ENCODE assay signal across 14 mouse cellular contexts in genomic region chr7:98147766-98148165, GRCm38 (mm10). TPM values are rescaled to one million over a fixed set of nuclear protein-coding genes. Genes with fewer than 3 reads are reported as not detected.
DNase-seq lines count a peak whose midpoint lies in the region; ATAC-seq lines count a peak whose summit lies in the region.
"Had no signal": no experiment of that assay in that cellular context is flagged by ENCODE, and none has a peak within 500 bp of the region (broad histone marks: within the 10 kb centered on the region; RNA-seq: fewer than 3 reads in every experiment).

No protein-coding gene starts in this region.

- no peaks in the 10 kb centered on the region for H3K9me3 ChIP-seq in kidney, embryonic 15.5 days (replicated peaks)
- no peaks in the 10 kb centered on the region for H3K9me3 ChIP-seq in kidney, embryonic 14.5 days (ENCODE audit: control insufficient read depth, low read length)
- H3K9me3 ChIP-seq: limb, embryonic 13.5 days; megakaryocyte, embryonic 14.5 days had no signal

- no peak overlapping the region for H3K9ac ChIP-seq in kidney, embryonic 15.5 days
- no peak overlapping the region for H3K9ac ChIP-seq in kidney, embryonic 14.5 days (ENCODE audit: low read depth, low read length)
- H3K9ac ChIP-seq: limb, embryonic 13.5 days had no signal

- peaks cover 64% of the 10 kb centered on the region for H3K4me1 ChIP-seq in kidney, embryonic 15.5 days
- H3K4me1 ChIP-seq in kidney, embryonic 14.5 days (ENCODE audit: control insufficient read depth, insufficient read depth, low read length) = peaks cover 35% of the 10 kb centered on the region

- no peaks in the 10 kb centered on the region for H3K36me3 ChIP-seq in kidney, embryonic 15.5 days
- no peaks in the 10 kb centered on the region for H3K36me3 ChIP-seq in kidney, embryonic 14.5 days (ENCODE audit: control insufficient read depth, insufficient read depth, low read length)
- H3K36me3 ChIP-seq: limb, embryonic 13.5 days had no signal

- no peak overlapping the region for H3K4me3 ChIP-seq in kidney, embryonic 15.5 days (replicated peaks)
- no peak overlapping the region for H3K4me3 ChIP-seq in kidney, embryonic 14.5 days (ENCODE audit: low read length)
- H3K4me3 ChIP-seq: heart, adult 2 months; limb, embryonic 13.5 days; megakaryocyte, embryonic 14.5 days had no signal

- no peak overlapping the region for H3K27ac ChIP-seq in kidney, embryonic 15.5 days
- peak overlapping the region; percentile 38; the same call in 1 of the 2 replicates for H3K27ac ChIP-seq in kidney, embryonic 14.5 days (ENCODE audit: low read depth, low read length)
- H3K27ac ChIP-seq: heart, adult 2 months; limb, embryonic 13.5 days had no signal

- H3K27me3 ChIP-seq in kidney, embryonic 15.5 days = no peaks in the 10 kb centered on the region
- no peaks in the 10 kb centered on the region for H3K27me3 ChIP-seq in kidney, embryonic 14.5 days (ENCODE audit: control insufficient read depth, insufficient read depth, low read length)
- H3K27me3 ChIP-seq: limb, embryonic 13.5 days; Patski had no signal

- no peak for ATAC-seq in kidney, embryonic 15.5 days (replicated peaks; ENCODE audit: low FRiP score)
- no peak for ATAC-seq in kidney, embryonic 14.5 days (ENCODE audit: low FRiP score, low TSS enrichment)
- ATAC-seq in frontal cortex, adult (ENCODE audit: low TSS enrichment) = no peak
- ATAC-seq: Patski had no signal

- peak; percentile 61 for DNase-seq in kidney, adult 18-20 months
- DNase-seq in adrenal gland, adult (ENCODE audit: inconsistent age in 2 of 2, low spot score in 1 of 2) = peak; percentile 75 to 89
- DNase-seq in adrenal gland, adult 8-10 months = peak; percentile 75
- DNase-seq in layer of hippocampus, postnatal 25 days (ENCODE audit: extremely low spot score in 1 of 2, low spot score in 1 of 2) = no peak
- DNase-seq: heart, adult 2 months; lung, adult 2 months; spleen, adult 18-20 months had no signal

- WGBS in kidney, embryonic 15.5 days = 54% methylated on average over 8 of the region's 8 CpGs
- 54% methylated on average over 8 of the region's 8 CpGs for WGBS in kidney, embryonic 14.5 days

- no peak overlapping the region for H3K4me2 ChIP-seq in kidney, embryonic 15.5 days
- no peak overlapping the region for H3K4me2 ChIP-seq in kidney, embryonic 14.5 days (replicated peaks; ENCODE audit: low read depth, low read length)
- H3K4me2 ChIP-seq: limb, embryonic 13.5 days had no signal

RNA-seq across cellular contexts. Expression of gene Omp, which starts 2.5 kb away (rescaled TPM):
- polyA plus RNA-seq in kidney, embryonic 15.5 days (2015; fragmentation: Nextera tagmentation; extraction: Ambion mirVana) = 0.39 and 0.60 TPM in 2 replicates
- total RNA-seq in adrenal gland, adult 8-10 months (2022) = 1 to 10 TPM in 2 of 4 experiments, under 1 TPM in 2; 0.40 to 1.4 (median 0.94) TPM
- polyA plus RNA-seq in kidney, embryonic 14.5 days (2014; fragmentation: Nextera tagmentation; extraction: Ambion mirVana) = 0.20 and 0.51 TPM in 2 replicates
- total RNA-seq in layer of hippocampus, postnatal 25 days (2021) = 1 to 10 TPM; 1.0 to 1.4 TPM

RNA-seq across cellular contexts. Expression of gene Myo7a, which starts 28.4 kb away (rescaled TPM):
- polyA plus RNA-seq in kidney, embryonic 15.5 days (2015; fragmentation: Nextera tagmentation; extraction: Ambion mirVana) = 14.4 and 15.4 TPM in 2 replicates
- 100 to 1,000 TPM; 160 to 412 (median 278) TPM for total RNA-seq in adrenal gland, adult 8-10 months (2022)
- 7.9 and 15.4 TPM in 2 replicates for polyA plus RNA-seq in kidney, embryonic 14.5 days (2014; fragmentation: Nextera tagmentation; extraction: Ambion mirVana)
- total RNA-seq in layer of hippocampus, postnatal 25 days (2021) = 10 to 100 TPM in 1 of 2 experiments, 1 to 10 TPM in 1; 8.6 to 12.1 TPM

RNA-seq across cellular contexts. Expression of gene Capn5, which starts 30.3 kb away (rescaled TPM):
- polyA plus RNA-seq in kidney, embryonic 15.5 days (2015; fragmentation: Nextera tagmentation; extraction: Ambion mirVana) = 12.7 and 14.1 TPM in 2 replicates
- 10 to 100 TPM in 2 of 4 experiments, 1 to 10 TPM in 2; 6.8 to 11.1 (median 9.8) TPM for total RNA-seq in adrenal gland, adult 8-10 months (2022)
- polyA plus RNA-seq in kidney, embryonic 14.5 days (2014; fragmentation: Nextera tagmentation; extraction: Ambion mirVana) = 4.8 and 10.4 TPM in 2 replicates
- total RNA-seq in layer of hippocampus, postnatal 25 days (2021) = 10 to 100 TPM; 45.4 to 50.8 TPM

RNA-seq across cellular contexts. Expression of gene B3gnt6, which starts 51.5 kb away (rescaled TPM):
- 0.06 TPM in 1 of 2 replicates, not detected in the other for polyA plus RNA-seq in kidney, embryonic 15.5 days (2015; fragmentation: Nextera tagmentation; extraction: Ambion mirVana)
- 10 to 100 TPM in 1 of 4 experiments, 1 to 10 TPM in 1, under 1 TPM in 1, not detected in 1; 0.37 to 12.5 (median 6.0) TPM for total RNA-seq in adrenal gland, adult 8-10 months (2022)
- 0.15 TPM in 1 of 2 replicates, not detected in the other for polyA plus RNA-seq in kidney, embryonic 14.5 days (2014; fragmentation: Nextera tagmentation; extraction: Ambion mirVana)
- total RNA-seq in layer of hippocampus, postnatal 25 days (2021) = not detected
- total RNA-seq: CH12.LX; heart, adult 2 months had no signal
- polyA plus RNA-seq: limb, embryonic 13.5 days had no signal

Comparison
In these comparisons a context has a peak if more than half of its experiments do, and no peak if none do; other contexts are left out.
1. DNase-seq: peak in kidney, adult 18-20 months (single experiment), adrenal gland, adult (2 of 2) and adrenal gland, adult 8-10 months (single experiment); none in layer of hippocampus, postnatal 25 days (0 of 2).
2. RNA of gene Myo7a, which starts 28.4 kb away (total RNA-seq): 160 to 412 TPM in adrenal gland, adult 8-10 months; 8.6 to 12.1 TPM in layer of hippocampus, postnatal 25 days; every median in the first group is over 10 times any median in the second.